In genomic region chr2:61681572-61681971, GRCm38 (mm10) we compare ENCODE assay signal across 28 mouse cellular contexts. TPM values are rescaled to one million over a fixed set of nuclear protein-coding genes. Genes with fewer than 3 reads are reported as not detected.
A peak's percentile ranks its signal among the peaks of the same experiment; 100 is the strongest.
DNase-seq lines count a peak whose midpoint lies in the region; ATAC-seq and TF ChIP-seq lines count a peak whose summit lies in the region.
"Had no signal": no experiment of that assay in that cellular context is flagged by ENCODE, and none has a peak within 500 bp of the region (broad histone marks: within the 10 kb centered on the region; RNA-seq: fewer than 3 reads in every experiment).

No protein-coding gene starts in this region.

- peak; percentile 84 for ATAC-seq in common myeloid progenitor, adult 5-6 weeks (replicated peaks; ENCODE audit: low read depth, poor library complexity, severe bottlenecking)
- peak; percentile 71; a peak in 2 of 4 replicates for ATAC-seq in hematopoietic stem cell, adult 5-6 weeks (replicated peaks in 1 of 2; ENCODE audit: insufficient read depth in 1 of 2, low FRiP score in 2 of 2, low TSS enrichment in 1 of 2, low read depth in 1 of 2, poor library complexity in 2 of 2, severe bottlenecking in 2 of 2)
- ATAC-seq in megakaryocyte progenitor cell, adult 5-6 weeks (replicated peaks; ENCODE audit: poor library complexity) = peak; percentile 96
- no peak for ATAC-seq in hindbrain, postnatal 0 days
- ATAC-seq: activated CD4-positive, CD25-positive, alpha-beta regulatory T cell, adult 4 months; CD4-positive, CD25-positive, alpha-beta regulatory T cell, adult 4 months; forebrain, embryonic 13.5 days; forebrain, embryonic 15.5 days; forebrain, postnatal 0 days; Patski had no signal

- no peaks in the 10 kb centered on the region for H3K27me3 ChIP-seq in hindbrain, postnatal 0 days (ENCODE audit: insufficient read depth, low read length)
- H3K27me3 ChIP-seq: CH12.LX; embryonic facial prominence, embryonic 13.5 days; embryonic facial prominence, embryonic 15.5 days; forebrain, embryonic 13.5 days; forebrain, embryonic 15.5 days had no signal

- no peaks in the 10 kb centered on the region for H3K4me1 ChIP-seq in hindbrain, postnatal 0 days (ENCODE audit: insufficient read depth, low read length)
- H3K4me1 ChIP-seq: embryonic facial prominence, embryonic 13.5 days; embryonic facial prominence, embryonic 15.5 days; forebrain, embryonic 10.5 days; forebrain, embryonic 13.5 days; forebrain, embryonic 15.5 days had no signal

- no peaks in the 10 kb centered on the region for H3K9me3 ChIP-seq in hindbrain, postnatal 0 days (ENCODE audit: low read length)
- H3K9me3 ChIP-seq: embryonic facial prominence, embryonic 13.5 days; embryonic facial prominence, embryonic 15.5 days; forebrain, embryonic 10.5 days; forebrain, embryonic 13.5 days; forebrain, embryonic 15.5 days; G1E had no signal

- WGBS in hindbrain, postnatal 0 days = 90% methylated on average over 1 of the region's 1 CpGs

- H3K4me2 ChIP-seq in hindbrain, postnatal 0 days (ENCODE audit: low read depth, low read length) = no peak overlapping the region
- H3K4me2 ChIP-seq: embryonic facial prominence, embryonic 13.5 days; embryonic facial prominence, embryonic 15.5 days; forebrain, embryonic 13.5 days; forebrain, embryonic 15.5 days had no signal

- no peak overlapping the region for H3K27ac ChIP-seq in hindbrain, postnatal 0 days
- H3K27ac ChIP-seq: embryonic facial prominence, embryonic 13.5 days; embryonic facial prominence, embryonic 15.5 days; forebrain, embryonic 10.5 days; forebrain, embryonic 13.5 days; forebrain, embryonic 15.5 days had no signal

- no peak for DNase-seq in kidney, adult 18-20 months
- no peak for DNase-seq in layer of hippocampus, adult 9-11 months
- no peak for DNase-seq in hindbrain, postnatal 0 days (ENCODE audit: low spot score)
- DNase-seq: adrenal gland, adult 8-10 months; adrenal gland, postnatal 14 days; adrenal gland, postnatal 36 days; B cell, adult 2 months; cerebellum, adult 11-12 months; cerebellum, adult 2 months; cerebellum, adult 9-10 months; cerebellum, postnatal 10 days; cerebellum, postnatal 25 days; embryo, embryonic 11 days; forebrain, postnatal 0 days had no signal

- no peak overlapping the region for H3K4me3 ChIP-seq in hindbrain, postnatal 0 days (ENCODE audit: low read length)
- H3K4me3 ChIP-seq: embryonic facial prominence, embryonic 13.5 days; embryonic facial prominence, embryonic 15.5 days; erythroblast, embryonic 14.5 days; forebrain, embryonic 10.5 days; forebrain, embryonic 13.5 days; forebrain, embryonic 15.5 days had no signal

- no peaks in the 10 kb centered on the region for H3K36me3 ChIP-seq in hindbrain, postnatal 0 days (ENCODE audit: insufficient read depth, low read length)
- H3K36me3 ChIP-seq: embryonic facial prominence, embryonic 13.5 days; embryonic facial prominence, embryonic 15.5 days; forebrain, embryonic 10.5 days; forebrain, embryonic 15.5 days; G1E had no signal

- no peak overlapping the region for H3K9ac ChIP-seq in hindbrain, postnatal 0 days (replicated peaks; ENCODE audit: low read length)
- H3K9ac ChIP-seq: embryonic facial prominence, embryonic 13.5 days; embryonic facial prominence, embryonic 15.5 days; forebrain, embryonic 13.5 days; forebrain, embryonic 15.5 days; forebrain, postnatal 0 days had no signal

- no peak for TF ChIP-seq CTCF in hindbrain, postnatal 0 days (IDR thresholded peaks at IDR 0.05; ENCODE audit: low read depth)

RNA-seq across cellular contexts. Expression of gene Psmd14, which starts 29.9 kb away (rescaled TPM):
- total RNA-seq in common myeloid progenitor, adult 5-6 weeks (2017) = 174 and 181 TPM in 2 replicates
- total RNA-seq in hematopoietic stem cell, adult 5-6 weeks (2017) = 136 and 143 TPM in 2 replicates
- total RNA-seq in megakaryocyte progenitor cell, adult 5-6 weeks (2015) = 255 and 262 TPM in 2 replicates
- total RNA-seq in megakaryocyte progenitor cell, adult 5-6 weeks (2017) = 194 and 207 TPM in 2 replicates
- total RNA-seq in hindbrain, postnatal 0 days (2014; rRNA removed) = 84.3 and 93.1 TPM in 2 replicates
- polyA plus RNA-seq in hindbrain, postnatal 0 days (2015; fragmentation: Nextera tagmentation; extraction: Ambion mirVana) = 200 TPM in 2 replicates
